Mouse (Mus musculus) effector memory CD4-positive, alpha-beta T cell, adult 7 months (primary cell): Measurements from ENCODE around the gene Fam161a. TPM values are rescaled to one million over a fixed set of nuclear protein-coding genes. Genes with fewer than 3 reads are reported as not detected.

Experiments
- polyA plus RNA-seq: library from polyadenylated mRNA; unstranded; fragments of 100-300 nt; shearing (Covaris generic); gene quantifications from one replicate; pipeline ENCODE4 v1.2.1, GENCODE M21; 2017

Fam161a gene
- 4.1 TPM for polyA plus RNA-seq

GRCm38 (mm10) chr11:23007481-23008180 is at the start of gene Fam161a:
Gene Fam161a (plus strand): TSS chr11:23007531.

DNA sequence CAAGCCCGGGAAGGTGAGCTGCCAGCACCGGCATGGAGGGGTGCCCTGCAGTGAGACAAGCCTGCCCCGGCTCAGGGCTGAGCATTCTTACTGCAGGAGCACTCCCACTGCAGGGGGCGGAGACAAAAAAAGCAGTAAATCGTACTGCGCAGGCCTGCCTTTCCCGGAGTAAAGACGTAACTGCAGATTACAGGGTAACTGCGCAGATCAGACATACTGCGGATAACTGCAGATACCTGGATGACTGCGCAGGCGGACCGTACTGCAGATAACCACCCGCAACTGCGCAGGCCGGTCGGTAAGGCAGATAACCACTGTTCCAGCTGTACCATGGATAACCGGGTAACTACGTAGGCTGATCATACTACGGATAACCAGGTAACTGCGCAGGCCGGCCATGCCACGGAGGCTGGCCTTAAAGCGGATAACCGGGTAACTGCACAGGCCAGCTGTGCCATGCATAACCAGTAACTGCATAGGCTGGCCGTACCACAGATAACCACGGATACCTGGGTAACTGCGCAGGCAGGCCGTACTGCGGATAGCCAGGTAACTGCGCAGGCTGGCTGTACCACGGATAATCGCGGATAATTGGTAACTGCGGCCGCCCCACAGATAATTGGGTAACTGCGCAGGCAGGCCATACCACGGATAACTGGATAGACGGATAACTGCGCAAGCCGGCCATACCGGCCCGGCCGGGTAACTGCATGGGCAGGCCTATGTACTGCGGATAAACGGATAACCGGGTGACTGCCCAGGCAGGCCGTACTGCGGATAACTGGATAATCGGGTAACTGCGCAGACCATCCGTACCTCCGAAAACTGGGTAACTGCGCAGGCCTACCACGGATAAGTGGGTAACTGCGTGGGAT is 35.3 kb upstream of the Fam161a start, which contains the start of gene Zrsr1:
Gene Zrsr1 (plus strand): TSS at position 171 of the 875 bp plus-strand sequence.

DNA sequence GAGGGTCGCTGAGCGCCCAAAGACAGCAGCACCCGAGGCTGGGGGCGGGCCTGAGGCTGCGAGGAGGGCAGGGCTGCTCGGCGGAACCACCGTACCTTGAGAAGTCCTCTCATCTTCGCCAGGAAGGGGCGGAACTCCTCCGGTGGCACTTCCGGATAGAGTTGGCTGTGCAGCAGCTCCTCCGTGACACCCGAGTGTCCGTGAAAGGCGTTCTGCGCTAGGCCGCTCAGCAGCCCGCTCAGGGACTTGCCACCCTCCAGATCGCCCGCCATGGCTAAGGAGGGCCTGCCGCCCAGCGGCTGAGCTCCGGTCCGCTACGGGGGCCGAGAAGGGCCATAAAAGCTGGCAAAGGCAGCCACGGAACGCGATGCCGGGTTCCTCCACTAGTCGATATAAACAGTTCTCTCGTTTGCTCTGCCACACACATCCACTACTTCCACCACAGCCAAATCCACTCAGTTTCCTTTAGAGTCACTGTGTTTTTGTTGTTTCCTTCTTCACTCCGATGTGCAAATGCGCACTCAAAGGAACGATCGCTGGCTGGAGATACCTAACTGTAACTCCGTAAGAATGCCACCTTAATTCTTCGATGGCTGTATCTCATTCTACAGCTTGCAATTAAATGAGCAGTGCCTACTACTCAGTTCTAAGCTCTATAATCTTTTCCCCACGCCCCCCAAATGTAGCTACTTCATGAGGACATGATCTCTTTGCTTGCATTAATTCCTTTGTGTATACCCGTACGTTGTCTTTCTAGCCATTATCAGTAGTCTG is 25.2 kb upstream of the Fam161a start, which contains the start of the genes Gm28048 and Commd1:
Gene Gm28048 (minus strand): TSS at position 107 of the 774 bp plus-strand sequence.
Gene Commd1 (minus strand): TSS at position 399 of the 774 bp plus-strand sequence.

DNA sequence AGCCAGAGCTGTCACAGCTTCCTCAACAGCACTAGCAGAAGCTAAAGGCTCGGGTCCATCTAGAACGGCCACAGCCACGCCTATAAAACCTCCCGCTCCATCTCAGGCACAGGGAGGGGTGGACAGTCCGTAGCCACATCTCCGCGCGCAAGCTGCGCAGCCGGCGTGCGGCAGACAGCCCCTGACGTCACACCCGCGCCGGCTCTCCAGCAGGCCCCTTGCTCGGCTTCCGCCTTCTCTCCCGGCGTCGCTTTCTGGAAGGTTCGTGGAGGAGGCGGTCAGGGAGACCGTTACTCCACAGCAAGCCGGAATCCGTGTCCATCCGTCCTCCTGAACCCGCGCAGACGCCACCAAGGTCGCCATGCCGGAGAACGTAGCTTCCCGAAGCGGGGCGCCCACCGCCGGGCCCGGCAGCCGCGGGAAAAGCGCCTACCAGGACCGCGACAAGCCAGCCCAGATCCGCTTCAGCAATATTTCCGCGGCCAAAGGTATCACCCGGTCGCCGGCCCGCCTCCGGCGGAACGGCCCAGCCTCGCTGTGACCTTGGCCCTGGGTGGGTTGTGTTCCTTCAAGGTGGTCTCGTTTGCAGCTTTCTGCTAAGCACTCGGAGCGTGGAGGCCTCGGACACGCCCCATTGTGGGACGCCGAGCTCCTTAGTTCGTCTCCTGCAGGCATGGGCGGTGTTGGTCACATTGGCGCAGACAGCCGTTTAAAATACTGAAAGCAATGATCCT is 16.8 kb upstream of the Fam161a start, which contains the start of gene Cct4:
Gene Cct4 (plus strand): TSS at position 127 of the 734 bp plus-strand sequence.

Other genes starting within 250 kb of the Fam161a start
- 68.0 TPM for gene B3gnt2, start 146.6 kb upstream of the Fam161a start, polyA plus RNA-seq
- 1.6 TPM for gene Zrsr1, start 35.5 kb upstream of the Fam161a start, polyA plus RNA-seq
- 119 TPM for gene Gm28048, start 25.4 kb upstream of the Fam161a start, polyA plus RNA-seq
- 29.6 TPM for gene Commd1, start 25.1 kb upstream of the Fam161a start, polyA plus RNA-seq
- gene Cct4, start 17.0 kb upstream of the Fam161a start, polyA plus RNA-seq = 227 TPM
- 77.5 TPM for gene Xpo1, start 248.5 kb downstream of the Fam161a start, polyA plus RNA-seq